Mouse (Mus musculus) heart, postnatal 36 days (tissue): ENCODE data around the gene BC107364. TPM values are rescaled to one million over a fixed set of nuclear protein-coding genes. Genes with fewer than 3 reads are reported as not detected.
"Not testable (repeated sequence)": the region's sequence is repeated elsewhere in the genome, so short reads cannot be mapped to it uniquely, and the experiment has no call there.

ENCODE experiments used
- DNase-seq, 2 experiments: peaks; one replicate each; pipeline ENCODE4 v3.0.0; 2021 to 2022
- intact Hi-C: fragments of 180-260 bp; cut with DNase I; formaldehyde crosslinking; loops from one replicate; pipeline ENCODE4 v1.15.1; 2025
- total RNA-seq, 2 experiments: library from RNA; stranded (reverse); gene quantifications; 2 replicates each; pipeline ENCODE4 v1.2.3; 2021

The BC107364 gene
- not detected for total RNA-seq

DNA sequence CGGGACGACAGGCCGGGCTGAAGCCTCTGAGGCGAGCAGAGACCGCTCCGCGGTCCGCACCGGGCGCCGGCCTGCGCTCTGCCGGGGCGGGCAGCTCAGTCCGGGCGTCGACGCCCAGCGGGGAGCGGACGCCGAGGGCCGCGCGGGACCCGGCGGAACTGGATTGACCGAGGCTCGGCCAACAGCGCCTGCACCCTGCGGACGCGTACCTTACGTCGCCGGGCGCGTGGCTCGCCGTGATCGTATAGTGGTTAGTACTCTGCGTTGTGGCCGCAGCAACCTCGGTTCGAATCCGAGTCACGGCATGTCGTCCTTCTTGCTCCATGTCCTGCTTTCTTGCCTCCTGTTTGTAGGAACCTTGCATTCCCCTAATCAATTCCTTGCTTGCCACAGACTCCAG is at the start of gene BC107364:
TSS of gene BC107364 (minus strand) at position 45 of the 400 bp plus-strand sequence.
- DNase-seq, intact Hi-C loops: not testable (repeated sequence)

GRCm38 (mm10) chr3:96501391-96502115 is 49.4 kb upstream of the BC107364 start:
- peak; percentile 91 to 94 for DNase-seq
- intact Hi-C loops: loop anchor here (5.0 kb wide), 1 partner anchor 224 kb away; no protein-coding TSS in a partner anchor

DNA sequence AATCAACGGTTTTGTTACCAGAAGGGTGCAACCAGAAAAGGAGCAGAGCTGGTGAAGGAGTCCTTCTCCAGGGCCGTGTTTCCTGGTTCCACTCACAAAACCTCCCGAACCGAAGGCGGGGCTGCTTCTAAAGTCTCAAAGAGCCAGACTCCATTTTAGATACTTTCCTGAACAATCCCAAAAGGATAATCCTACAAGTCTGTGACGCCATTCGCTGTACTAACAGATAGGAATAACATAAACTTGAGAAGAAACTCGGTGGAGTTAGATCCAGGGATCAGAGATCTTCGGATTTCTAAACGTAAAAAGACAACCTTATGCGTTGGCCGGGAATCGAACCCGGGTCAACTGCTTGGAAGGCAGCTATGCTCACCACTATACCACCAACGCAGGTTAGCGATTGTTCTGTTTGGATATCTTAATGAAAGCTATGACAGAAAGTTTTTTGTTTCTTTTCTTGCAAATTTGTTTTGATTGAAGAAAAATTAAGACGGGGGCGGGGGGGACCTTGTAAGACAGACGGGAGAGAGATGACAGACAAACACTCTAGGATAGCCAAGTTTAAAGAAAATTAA is 48.7 kb upstream of the BC107364 start:
- intact Hi-C loops: loop anchor here (5.0 kb wide), 1 partner anchor 223 kb away; no protein-coding TSS in a partner anchor
- peak; percentile 90 to 93 for DNase-seq

- intact Hi-C loops: loop anchor here (5.0 kb wide), 1 partner anchor 223 kb away; no protein-coding TSS in a partner anchor
- peak; percentile 95 to 96 for DNase-seq
Measured at GRCm38 (mm10) chr3:96500289-96500621, 48.1 kb upstream of the BC107364 start.

DNA sequence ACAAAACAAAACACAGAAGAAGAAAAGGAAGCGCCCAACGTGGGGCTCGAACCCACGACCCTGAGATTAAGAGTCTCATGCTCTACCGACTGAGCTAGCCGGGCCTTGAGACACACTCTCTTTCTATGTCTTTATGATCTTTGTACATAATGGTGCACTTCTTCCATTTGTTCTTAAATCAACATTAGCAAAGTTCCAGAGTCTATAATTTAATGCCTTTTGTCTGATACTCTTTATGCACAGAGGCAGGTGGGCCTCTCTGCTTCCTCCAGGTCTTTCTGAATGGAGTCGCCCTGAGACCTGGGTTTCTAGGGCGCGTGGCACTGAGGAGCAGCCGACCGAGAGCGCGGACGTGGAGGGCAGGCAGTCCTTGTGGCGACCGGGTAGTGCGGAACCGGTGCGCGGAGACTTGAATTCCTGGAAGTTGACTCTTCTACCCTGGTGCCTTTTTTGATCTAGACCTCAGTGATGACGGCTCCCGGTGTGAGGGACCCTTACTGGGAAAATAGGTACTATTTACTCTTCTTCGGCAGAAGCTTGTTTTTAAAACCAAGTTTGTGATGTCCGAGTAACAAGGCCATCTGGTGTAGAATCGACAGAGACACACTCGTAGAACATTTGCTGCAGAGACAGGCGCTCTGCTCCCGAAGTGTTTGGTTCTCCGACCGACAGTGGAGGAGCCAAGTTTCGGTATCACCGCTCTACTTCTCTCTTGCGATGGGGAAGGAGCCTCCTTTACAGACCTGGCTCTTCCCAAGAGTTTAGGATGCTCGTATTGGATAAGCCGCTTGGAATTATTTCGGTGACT is 47.6 kb upstream of the BC107364 start:
- intact Hi-C loops: loop anchor here (5.0 kb wide), 1 partner anchor 222 kb away; no protein-coding TSS in a partner anchor

DNA sequence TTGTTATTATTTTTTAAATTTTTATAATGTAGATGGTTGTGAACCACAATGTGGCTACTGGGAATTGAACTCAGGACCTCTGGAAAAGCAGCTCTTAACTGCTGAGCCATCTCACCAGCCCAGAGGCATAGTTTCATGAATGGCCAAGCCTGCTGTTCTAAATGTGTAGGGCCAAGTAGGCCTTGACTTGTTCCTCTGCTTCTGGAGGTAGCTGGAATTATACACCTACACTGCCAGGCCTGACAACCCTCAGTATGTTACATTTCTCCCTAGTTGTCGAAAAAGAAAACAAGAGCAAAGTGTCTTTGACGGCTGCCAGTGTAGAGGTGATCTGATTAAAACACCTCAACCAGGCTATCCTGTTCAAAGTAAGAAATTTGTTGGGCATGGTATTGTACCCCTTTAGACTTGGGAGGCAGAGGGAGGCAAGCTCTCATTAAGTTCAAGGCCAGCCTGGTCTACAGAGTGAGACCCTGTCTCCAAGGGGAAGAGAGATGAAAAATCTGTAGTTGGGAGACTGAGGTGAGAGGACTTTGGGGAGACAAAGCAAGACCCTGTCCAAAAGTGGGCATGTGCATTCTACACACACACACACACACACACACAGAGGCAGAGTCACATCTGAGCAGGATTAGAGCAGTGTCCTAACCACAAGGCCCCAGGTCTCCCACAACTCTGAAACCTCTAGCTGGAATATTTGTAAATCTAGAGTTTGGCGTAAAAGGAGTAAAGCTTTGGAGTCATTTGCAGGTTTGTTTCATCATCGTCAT is 46.6 kb upstream of the BC107364 start:
- intact Hi-C loops: no loop called here
- DNase-seq: no peak

More for the DNA sequence above, 47.6 kb upstream of the BC107364 start:
- DNase-seq: peak; percentile 82 to 87

DNA sequence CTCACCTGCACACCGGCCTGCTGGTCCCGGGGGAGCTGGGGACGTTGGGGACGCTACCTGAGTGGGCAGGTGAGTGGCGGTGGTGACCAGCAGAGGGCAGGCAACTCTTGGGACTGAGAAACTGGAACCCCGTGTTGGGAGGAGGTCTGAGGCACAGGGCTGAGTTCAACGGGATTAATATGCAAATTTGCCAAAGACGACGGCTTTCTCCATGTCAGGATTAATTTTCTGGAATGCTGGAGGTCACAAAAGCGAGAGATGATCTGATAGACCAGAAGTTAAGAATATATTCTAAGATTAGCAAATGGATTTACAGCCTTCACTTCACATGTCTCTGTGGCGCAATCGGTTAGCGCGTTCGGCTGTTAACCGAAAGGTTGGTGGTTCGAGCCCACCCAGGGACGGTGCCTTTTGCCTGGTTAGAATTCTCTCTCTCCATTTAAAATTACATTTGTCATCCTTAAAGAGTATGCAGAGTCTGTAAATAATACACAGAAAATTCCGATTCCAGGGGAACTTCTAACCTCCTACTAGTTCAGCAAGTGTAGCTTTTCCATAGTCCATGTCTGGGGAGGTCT is 45.4 kb upstream of the BC107364 start:
- peak; percentile 80 to 83 for DNase-seq
- intact Hi-C loops: no loop called here

GRCm38 (mm10) chr3:96496620-96497275 is 44.6 kb upstream of the BC107364 start:
- intact Hi-C loops, DNase-seq: not testable (repeated sequence)

DNA sequence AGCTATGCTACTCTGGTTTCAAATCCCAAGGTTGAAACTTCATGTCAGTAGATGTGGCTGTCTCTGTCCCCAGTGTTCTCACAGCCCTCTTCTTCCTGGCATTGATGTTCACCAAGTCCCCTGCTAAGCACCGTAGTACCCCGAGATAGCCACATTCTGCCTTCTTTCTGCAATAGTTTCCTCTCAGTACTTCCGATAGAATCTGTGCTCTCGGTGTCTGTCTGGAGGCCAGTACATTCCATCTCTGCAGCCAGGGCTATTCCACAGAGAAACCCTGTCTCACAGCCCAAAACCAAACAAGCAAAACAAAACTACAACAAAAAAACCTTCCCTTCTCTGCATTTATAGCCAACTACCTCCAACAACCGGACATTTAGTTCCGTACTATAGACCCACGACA is 44.1 kb upstream of the BC107364 start:
- intact Hi-C loops: no loop called here
- no peak for DNase-seq

GRCm38 (mm10) chr3:96495490-96496210 is 43.5 kb upstream of the BC107364 start:
- DNase-seq: no peak
- intact Hi-C loops: no loop called here

- DNase-seq: no peak
- intact Hi-C loops: no loop called here
Measured at GRCm38 (mm10) chr3:96494912-96495311, 42.8 kb upstream of the BC107364 start.

DNA sequence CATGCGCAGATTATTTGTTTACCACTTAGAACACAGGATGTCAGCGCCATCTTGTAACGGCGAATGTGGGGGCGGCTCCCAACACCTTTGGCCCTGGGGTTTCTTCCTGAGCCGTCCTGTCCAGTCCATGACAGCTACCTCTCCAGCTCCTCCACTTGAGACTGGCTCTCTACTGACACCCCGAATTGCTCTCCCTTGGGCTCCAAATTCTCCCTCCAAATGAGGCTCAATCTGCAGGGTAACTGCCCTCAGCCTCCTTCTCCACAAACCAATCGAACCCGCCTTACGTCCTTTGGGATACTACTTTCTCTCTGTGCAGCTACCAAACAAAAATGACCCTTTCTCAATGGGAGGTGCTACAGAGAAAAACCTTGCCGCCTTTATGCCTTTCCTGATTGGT is 42.4 kb upstream of the BC107364 start:
- intact Hi-C loops: not testable (repeated sequence)

GRCm38 (mm10) chr3:96489636-96490035 is 37.5 kb upstream of the BC107364 start:
- DNase-seq: peak in 1 of 2 experiments; percentile 24
- intact Hi-C loops: not testable (repeated sequence)

More for the DNA sequence above, 42.4 kb upstream of the BC107364 start:
- DNase-seq: not testable (repeated sequence)

GRCm38 (mm10) chr3:96488907-96489629 is 37.0 kb upstream of the BC107364 start:
- intact Hi-C loops: not testable (repeated sequence)
- peak in 1 of 2 experiments; percentile 52 for DNase-seq

GRCm38 (mm10) chr3:96488290-96488906 is 36.3 kb upstream of the BC107364 start:
- DNase-seq, intact Hi-C loops: not testable (repeated sequence)

DNA sequence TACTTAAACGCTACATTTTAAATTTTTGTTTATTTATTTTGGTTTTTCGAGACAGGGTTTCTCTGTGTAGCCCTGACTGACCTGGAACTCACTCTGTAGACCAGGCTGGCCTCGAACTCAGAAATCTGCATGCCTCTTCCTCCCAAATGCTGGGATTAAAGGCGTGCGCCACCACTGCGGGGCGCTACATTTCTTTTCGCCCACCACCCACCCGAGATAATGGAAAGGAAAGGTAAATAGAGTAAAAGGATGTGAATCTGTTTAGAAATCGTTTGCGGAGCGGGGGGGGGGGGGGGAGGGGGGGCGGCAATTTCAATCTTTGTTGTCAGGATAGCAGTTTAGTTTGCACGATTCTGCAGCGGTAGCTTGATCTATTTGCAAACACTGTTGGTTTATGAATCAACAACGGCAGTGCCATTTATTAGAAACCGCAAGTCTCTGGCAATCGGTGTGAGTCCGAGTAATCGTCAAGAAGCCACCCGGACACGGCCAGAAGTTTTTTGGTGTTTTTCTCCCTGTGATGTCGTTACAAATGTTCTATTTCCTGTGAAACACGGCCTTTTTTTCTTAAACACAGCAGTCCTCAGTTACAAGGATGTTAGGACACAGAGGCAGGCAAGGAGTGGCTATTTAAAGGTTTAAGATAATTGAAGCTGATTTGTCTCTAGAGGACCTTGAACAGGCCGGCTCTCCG is 35.6 kb upstream of the BC107364 start:
- intact Hi-C loops: no loop called here
- peak in 1 of 2 experiments; percentile 50 for DNase-seq
